Mouse (Mus musculus): ENCODE results near the gene Snx29. TPM values are rescaled to one million over a fixed set of nuclear protein-coding genes. Genes with fewer than 3 reads are reported as not detected.

Gene Snx29
- polyA plus RNA-seq, 1 experiment from 2014 or later: 19.2 TPM

- H3K27ac ChIP-seq: no peak overlapping the region
- H3K27me3 ChIP-seq: no peaks in the 10 kb centered on the region
- H3K9ac ChIP-seq: no peak overlapping the region
- no peak overlapping the region for H3K4me2 ChIP-seq (replicated peaks)
- H3K9me3 ChIP-seq (replicated peaks): no peaks in the 10 kb centered on the region
- ATAC-seq (ENCODE audit: low FRiP score): no peak
- H3K4me3 ChIP-seq: no peak overlapping the region
- no peaks in the 10 kb centered on the region for H3K4me1 ChIP-seq
- WGBS: 83% methylated on average over 3 of the region's 3 CpGs
- H3K36me3 ChIP-seq: no peaks in the 10 kb centered on the region
Measured at GRCm38 (mm10) chr16:11728131-11728530, 405.4 kb downstream of the Snx29 start.

- Histone ChIP-seq H3K9ac (no peak overlapping the region), H3K27ac (no peak overlapping the region), H3K4me1 (no peaks in the 10 kb centered on the region), H3K4me2 (replicated peaks) (no peak overlapping the region), H3K4me3 (no peak overlapping the region), H3K27me3 (no peaks in the 10 kb centered on the region), H3K36me3 (no peaks in the 10 kb centered on the region), H3K9me3 (replicated peaks) (no peaks in the 10 kb centered on the region)
- no peak for ATAC-seq (ENCODE audit: low FRiP score)
- 87% methylated on average over 3 of the region's 3 CpGs for WGBS
Measured at GRCm38 (mm10) chr16:11728627-11729026, 405.9 kb downstream of the Snx29 start.

GRCm38 (mm10) chr16:11729111-11729510 is 406.4 kb downstream of the Snx29 start:
- 84% methylated on average over 6 of the region's 6 CpGs for WGBS
- Histone ChIP-seq H3K27me3 (no peaks in the 10 kb centered on the region), H3K9ac (no peak overlapping the region), H3K27ac (no peak overlapping the region), H3K36me3 (no peaks in the 10 kb centered on the region), H3K4me1 (no peaks in the 10 kb centered on the region), H3K9me3 (replicated peaks) (no peaks in the 10 kb centered on the region), H3K4me2 (replicated peaks) (no peak overlapping the region), H3K4me3 (no peak overlapping the region)
- no peak for ATAC-seq (ENCODE audit: low FRiP score)

DNA sequence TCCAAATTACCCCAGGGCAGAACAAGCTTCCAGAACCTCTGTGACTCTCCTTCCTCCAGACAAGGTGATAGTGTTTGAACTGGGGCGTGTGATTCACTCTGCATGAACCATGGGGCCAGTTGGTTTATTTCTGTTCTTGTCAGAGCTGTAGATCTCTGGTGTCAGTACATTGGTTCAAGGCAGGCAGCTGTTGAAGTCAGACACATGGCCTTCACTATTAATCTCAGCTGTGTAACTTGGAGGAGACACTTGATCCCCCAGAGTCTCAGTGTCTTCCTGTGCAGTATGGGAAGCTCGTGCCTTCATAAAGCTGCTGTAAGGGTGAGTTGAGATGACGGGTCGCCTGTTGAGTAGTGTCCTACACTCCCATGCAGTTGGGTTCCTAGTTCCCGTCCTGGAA is 407.1 kb downstream of the Snx29 start:
- Histone ChIP-seq H3K4me2 (replicated peaks) (no peak overlapping the region), H3K27me3 (no peaks in the 10 kb centered on the region), H3K9ac (no peak overlapping the region), H3K4me1 (no peaks in the 10 kb centered on the region), H3K9me3 (replicated peaks) (no peaks in the 10 kb centered on the region), H3K27ac (no peak overlapping the region), H3K36me3 (no peaks in the 10 kb centered on the region), H3K4me3 (no peak overlapping the region)
- WGBS: 87% methylated on average over 5 of the region's 5 CpGs
- no peak for ATAC-seq (ENCODE audit: low FRiP score)

GRCm38 (mm10) chr16:11731014-11731535 is 408.4 kb downstream of the Snx29 start:
- Histone ChIP-seq H3K36me3 (no peaks in the 10 kb centered on the region), H3K4me1 (no peaks in the 10 kb centered on the region), H3K27me3 (no peaks in the 10 kb centered on the region), H3K4me3 (no peak overlapping the region), H3K27ac (no peak overlapping the region), H3K4me2 (replicated peaks) (no peak overlapping the region), H3K9ac (no peak overlapping the region), H3K9me3 (replicated peaks) (no peaks in the 10 kb centered on the region)
- WGBS: 89% methylated on average over 5 of the region's 5 CpGs
- no peak for ATAC-seq (ENCODE audit: low FRiP score)

- Histone ChIP-seq H3K9me3 (replicated peaks) (no peaks in the 10 kb centered on the region), H3K9ac (no peak overlapping the region)
Measured at GRCm38 (mm10) chr16:11738341-11738740, 415.6 kb downstream of the Snx29 start.

GRCm38 (mm10) chr16:11741951-11742350 is 419.2 kb downstream of the Snx29 start:
- H3K27ac ChIP-seq: no peak overlapping the region
- no peaks in the 10 kb centered on the region for H3K36me3 ChIP-seq
- H3K4me2 ChIP-seq (replicated peaks): no peak overlapping the region
- no peaks in the 10 kb centered on the region for H3K9me3 ChIP-seq (replicated peaks)
- no peak overlapping the region for H3K9ac ChIP-seq
- WGBS: 84% methylated on average over 5 of the region's 5 CpGs
- no peak overlapping the region for H3K4me3 ChIP-seq
- no peaks in the 10 kb centered on the region for H3K4me1 ChIP-seq
- no peak for ATAC-seq (ENCODE audit: low FRiP score)
- H3K27me3 ChIP-seq: no peaks in the 10 kb centered on the region

More at GRCm38 (mm10) chr16:11738341-11738740, 415.6 kb downstream of the Snx29 start:
- H3K27me3 ChIP-seq: no peaks in the 10 kb centered on the region
- H3K4me2 ChIP-seq (replicated peaks): no peak overlapping the region
- 56% methylated on average over 7 of the region's 7 CpGs for WGBS
- H3K4me1 ChIP-seq: no peaks in the 10 kb centered on the region
- H3K36me3 ChIP-seq: no peaks in the 10 kb centered on the region
- H3K27ac ChIP-seq: no peak overlapping the region
- ATAC-seq (ENCODE audit: low FRiP score): no peak
- no peak overlapping the region for H3K4me3 ChIP-seq

GRCm38 (mm10) chr16:11742351-11742750 is 419.6 kb downstream of the Snx29 start:
- no peaks in the 10 kb centered on the region for H3K9me3 ChIP-seq (replicated peaks)
- H3K9ac ChIP-seq: no peak overlapping the region
- H3K27ac ChIP-seq: no peak overlapping the region
- no peaks in the 10 kb centered on the region for H3K36me3 ChIP-seq
- H3K4me1 ChIP-seq: no peaks in the 10 kb centered on the region
- no peaks in the 10 kb centered on the region for H3K27me3 ChIP-seq
- no peak overlapping the region for H3K4me3 ChIP-seq
- ATAC-seq (ENCODE audit: low FRiP score): no peak
- 87% methylated on average over 7 of the region's 7 CpGs for WGBS
- no peak overlapping the region for H3K4me2 ChIP-seq (replicated peaks)

DNA sequence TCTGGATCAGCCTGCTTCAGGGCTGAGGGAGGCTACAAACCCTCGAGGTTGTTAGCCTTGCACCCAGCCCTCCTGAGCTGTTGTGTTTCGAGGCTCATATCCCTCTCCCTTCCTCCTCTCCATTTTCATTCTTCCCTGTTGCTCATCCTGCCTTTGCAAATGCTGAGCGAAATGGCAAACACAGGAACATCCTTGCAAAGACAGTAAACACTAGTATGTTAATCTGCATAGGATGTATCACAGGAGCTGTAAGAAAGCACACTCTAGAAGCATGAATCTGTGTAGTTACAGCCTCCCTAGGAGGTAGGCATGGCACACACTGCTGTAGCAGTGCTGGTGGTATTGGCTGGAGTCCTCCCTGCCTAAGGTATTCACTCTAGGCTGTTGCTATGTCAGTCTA is 420.3 kb downstream of the Snx29 start:
- Histone ChIP-seq H3K4me2 (replicated peaks) (no peak overlapping the region), H3K9me3 (replicated peaks) (no peaks in the 10 kb centered on the region), H3K4me3 (no peak overlapping the region), H3K36me3 (no peaks in the 10 kb centered on the region), H3K9ac (no peak overlapping the region), H3K27ac (no peak overlapping the region), H3K27me3 (no peaks in the 10 kb centered on the region), H3K4me1 (no peaks in the 10 kb centered on the region)
- 77% methylated on average over 3 of the region's 3 CpGs for WGBS
- ATAC-seq (ENCODE audit: low FRiP score): no peak

GRCm38 (mm10) chr16:11743724-11744123 is 421.0 kb downstream of the Snx29 start:
- no peak overlapping the region for H3K4me3 ChIP-seq
- H3K27ac ChIP-seq: no peak overlapping the region
- H3K9ac ChIP-seq: no peak overlapping the region
- no peaks in the 10 kb centered on the region for H3K4me1 ChIP-seq
- WGBS: 92% methylated on average over 4 of the region's 4 CpGs
- H3K27me3 ChIP-seq: no peaks in the 10 kb centered on the region
- no peak for ATAC-seq (ENCODE audit: low FRiP score)
- H3K4me2 ChIP-seq (replicated peaks): no peak overlapping the region
- no peaks in the 10 kb centered on the region for H3K9me3 ChIP-seq (replicated peaks)
- H3K36me3 ChIP-seq: no peaks in the 10 kb centered on the region

- Histone ChIP-seq H3K4me1 (no peaks in the 10 kb centered on the region), H3K36me3 (no peaks in the 10 kb centered on the region), H3K27me3 (no peaks in the 10 kb centered on the region), H3K4me3 (no peak overlapping the region), H3K9ac (no peak overlapping the region), H3K4me2 (replicated peaks) (no peak overlapping the region), H3K27ac (no peak overlapping the region), H3K9me3 (replicated peaks) (no peaks in the 10 kb centered on the region)
- no peak for ATAC-seq (ENCODE audit: low FRiP score)
- WGBS: 98% methylated on average over 2 of the region's 2 CpGs
Measured at GRCm38 (mm10) chr16:11746036-11746435, 423.3 kb downstream of the Snx29 start.

GRCm38 (mm10) chr16:11747867-11748266 is 425.2 kb downstream of the Snx29 start:
- no peaks in the 10 kb centered on the region for H3K4me1 ChIP-seq
- ATAC-seq (ENCODE audit: low FRiP score): no peak
- no peaks in the 10 kb centered on the region for H3K36me3 ChIP-seq
- no peak overlapping the region for H3K4me2 ChIP-seq (replicated peaks)
- no peaks in the 10 kb centered on the region for H3K9me3 ChIP-seq (replicated peaks)
- H3K9ac ChIP-seq: no peak overlapping the region
- no peak overlapping the region for H3K4me3 ChIP-seq
- no peak overlapping the region for H3K27ac ChIP-seq
- WGBS: 89% methylated on average over 5 of the region's 5 CpGs
- no peaks in the 10 kb centered on the region for H3K27me3 ChIP-seq

- H3K9ac ChIP-seq: no peak overlapping the region
- H3K4me1 ChIP-seq: no peaks in the 10 kb centered on the region
- H3K4me3 ChIP-seq: no peak overlapping the region
- H3K36me3 ChIP-seq: no peaks in the 10 kb centered on the region
- no peaks in the 10 kb centered on the region for H3K9me3 ChIP-seq (replicated peaks)
- H3K4me2 ChIP-seq (replicated peaks): no peak overlapping the region
- 88% methylated on average over 3 of the region's 3 CpGs for WGBS
- no peak overlapping the region for H3K27ac ChIP-seq
- no peaks in the 10 kb centered on the region for H3K27me3 ChIP-seq
- no peak for ATAC-seq (ENCODE audit: low FRiP score)
Measured at GRCm38 (mm10) chr16:11749111-11749510, 426.4 kb downstream of the Snx29 start.
